Mouse (Mus musculus) C2C12 (cell line): Measurements from ENCODE around the gene Ggt5. TPM values are rescaled to one million over a fixed set of nuclear protein-coding genes. Genes with fewer than 3 reads are reported as not detected.

Source experiments
- H3K27me3 ChIP-seq: one replicate; pipeline ENCODE4 v1.6.1; 2011; ENCODE audit not compliant: control insufficient read depth, insufficient read depth, insufficient read length
- H3K36me3 ChIP-seq: one replicate; pipeline ENCODE4 v1.6.1; 2011; ENCODE audit not compliant: control insufficient read depth, insufficient read depth
- H3K4me3 ChIP-seq: one replicate; pipeline ENCODE4 v1.5.1; 2011; ENCODE audit warnings: mild to moderate bottlenecking, control low read depth; ENCODE audit not compliant: poor library complexity, insufficient read depth, severe bottlenecking
- H3K79me2 ChIP-seq: one replicate; pipeline ENCODE4 v1.6.1; 2011; ENCODE audit not compliant: control insufficient read depth, insufficient read depth
- H3K79me3 ChIP-seq: one replicate; pipeline ENCODE4 v1.6.1; 2011; ENCODE audit warnings: low read depth, control low read depth
- H3ac ChIP-seq: one replicate; pipeline ENCODE3; 2011; ENCODE audit warnings: low read depth; ENCODE audit not compliant: control insufficient read depth, insufficient read length
- CEBPB ChIP-seq: IDR thresholded peaks from one replicate; pipeline ENCODE4 v1.6.1; 2011; ENCODE audit warnings: low read depth, mild to moderate bottlenecking, control low read depth, moderate library complexity
- CTCF ChIP-seq: IDR thresholded peaks from one replicate; pipeline ENCODE4 v1.5.1; 2011; ENCODE audit not compliant: control insufficient read depth, insufficient read depth, insufficient read length
- FOSL1 ChIP-seq: IDR thresholded peaks from one replicate; pipeline ENCODE4 v1.8.0; 2011; ENCODE audit warnings: mild to moderate bottlenecking, low read length; ENCODE audit not compliant: poor library complexity, insufficient read depth, severe bottlenecking
- MAX ChIP-seq: IDR thresholded peaks from one replicate; pipeline ENCODE4 v1.6.1; 2011; ENCODE audit warnings: mild to moderate bottlenecking, control low read depth
- MYOD1 ChIP-seq: IDR thresholded peaks from one replicate; pipeline ENCODE4 v1.6.1; 2011; ENCODE audit warnings: low read depth; ENCODE audit not compliant: control insufficient read depth, insufficient read length
- MYOG ChIP-seq: IDR thresholded peaks from one replicate; pipeline ENCODE4 v1.6.1; 2011; ENCODE audit not compliant: control insufficient read depth, insufficient read length; ENCODE audit errors: extremely low read depth
- USF1 ChIP-seq: IDR thresholded peaks from one replicate; pipeline ENCODE4 v1.6.1; 2011; ENCODE audit warnings: low read depth, mild to moderate bottlenecking, control low read depth, moderate library complexity
- polyA plus RNA-seq: library from polyadenylated mRNA; unstranded; fragments of >200 nt; fragmentation: generic; extraction: Trizol; gene quantifications from one replicate; pipeline ENCODE4 v1.2.1, GENCODE M21; 2012; ENCODE audit warnings: missing spikeins

Gene Ggt5
- polyA plus RNA-seq, 1 experiment, result not detected

DNA sequence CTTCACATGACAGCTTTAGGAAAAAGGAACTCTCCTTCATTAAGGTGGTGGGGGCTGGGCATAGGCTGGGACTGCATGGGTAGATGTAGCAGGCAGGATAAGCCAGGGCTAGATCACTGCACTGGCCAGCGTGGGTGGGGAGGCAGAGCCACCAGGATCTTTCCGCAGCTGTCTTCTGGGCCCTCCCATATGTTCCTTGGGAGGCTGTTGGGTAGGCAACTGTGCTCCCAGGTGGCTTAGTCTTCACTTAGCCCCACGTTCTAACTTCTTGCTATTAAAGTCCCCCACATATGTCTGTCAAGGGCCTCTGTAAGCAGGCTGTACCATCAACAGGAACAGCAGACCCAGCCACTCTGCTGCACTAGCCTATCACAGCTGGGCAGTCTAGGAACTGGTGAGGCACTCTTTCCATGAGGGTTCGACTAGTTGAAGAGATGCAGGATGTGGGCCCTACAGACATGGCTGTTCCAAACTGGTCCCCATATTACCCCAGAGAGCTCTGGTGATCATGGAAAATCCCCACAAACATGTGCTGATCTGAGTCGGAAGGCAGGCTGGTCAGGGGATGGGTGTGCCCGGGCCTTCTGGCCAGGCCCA, 61.3 kb downstream of the Ggt5 start:
- Histone ChIP-seq H3ac (no peak overlapping the region), H3K4me3 (no peak overlapping the region), H3K79me2 (no peaks in the 10 kb centered on the region), H3K27me3 (no peaks in the 10 kb centered on the region), H3K79me3 (no peaks in the 10 kb centered on the region), H3K36me3 (peaks cover 53% of the 10 kb centered on the region)
- TF ChIP-seq CTCF, result no peak
- no peak for TF ChIP-seq MAX
- no peak for TF ChIP-seq CEBPB
- TF ChIP-seq FOSL1, result no peak
- TF ChIP-seq MYOD1, result no peak
- TF ChIP-seq USF1, result no peak

DNA sequence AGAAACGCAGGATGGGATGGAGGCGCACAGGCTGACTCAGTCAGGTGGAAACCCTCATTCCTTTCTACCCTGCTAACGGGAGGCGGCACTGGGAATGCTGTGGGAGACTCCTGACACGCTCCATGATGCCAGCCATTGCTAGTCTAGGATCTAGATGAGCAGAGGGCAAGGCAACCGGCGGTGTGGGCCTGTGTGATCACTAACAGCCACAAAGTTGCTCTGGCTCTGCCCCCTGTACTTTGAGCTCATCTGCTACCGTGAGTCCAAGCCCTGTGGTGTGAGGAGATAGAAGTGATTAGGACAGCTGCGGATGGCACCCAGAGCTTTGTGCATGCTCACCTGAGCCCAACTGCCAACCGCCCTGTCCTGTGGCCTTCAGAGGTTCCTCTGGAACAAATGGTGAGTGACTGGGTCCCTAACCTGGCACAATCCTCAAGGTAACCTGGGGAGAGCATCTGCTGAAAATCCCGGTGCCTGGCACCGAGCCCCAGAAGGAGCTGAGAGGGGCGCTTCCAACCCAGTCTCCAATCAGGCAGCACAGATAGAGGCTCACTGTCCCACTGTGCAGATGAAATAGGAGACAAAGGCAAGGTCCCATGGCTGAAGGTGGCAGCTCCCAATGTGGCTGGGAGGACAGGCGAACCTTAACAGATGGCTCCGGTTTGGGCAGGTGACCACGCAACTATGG, 62.4 kb downstream of the Ggt5 start:
- H3ac ChIP-seq, result no peak overlapping the region
- H3K4me3 ChIP-seq, result no peak overlapping the region
- H3K79me3 ChIP-seq, result no peaks in the 10 kb centered on the region
- H3K36me3 ChIP-seq, result peaks cover 62% of the 10 kb centered on the region
- H3K27me3 ChIP-seq, result no peaks in the 10 kb centered on the region
- TF ChIP-seq CTCF, result no peak
- no peaks in the 10 kb centered on the region for H3K79me2 ChIP-seq

DNA sequence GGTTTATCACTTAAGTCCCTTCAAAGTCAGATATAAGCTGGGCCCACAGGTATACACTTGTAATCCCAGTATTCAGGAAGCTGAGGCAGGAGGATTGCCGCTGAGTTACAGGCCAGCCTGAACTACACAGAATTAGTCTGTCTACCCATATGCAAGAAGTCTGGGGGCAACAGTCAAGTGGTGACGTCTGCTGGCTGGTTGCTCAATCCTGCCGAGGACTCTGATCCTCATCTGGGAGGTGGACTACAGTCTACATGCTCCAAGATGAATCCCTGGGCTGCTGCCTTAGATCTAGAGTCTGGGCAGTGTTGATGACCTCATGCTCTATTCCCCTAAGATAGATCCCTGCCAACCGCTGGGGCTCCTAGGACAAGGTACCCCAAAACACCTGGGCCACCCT, 64.9 kb downstream of the Ggt5 start:
- TF ChIP-seq MYOD1 (no peak), MAX (no peak), CTCF (no peak), CEBPB (no peak)
- no peaks in the 10 kb centered on the region for H3K79me3 ChIP-seq
- H3K36me3 ChIP-seq, result peaks cover 63% of the 10 kb centered on the region
- H3ac ChIP-seq, result no peak overlapping the region
- no peaks in the 10 kb centered on the region for H3K79me2 ChIP-seq
- no peak overlapping the region for H3K4me3 ChIP-seq
- no peaks in the 10 kb centered on the region for H3K27me3 ChIP-seq

DNA sequence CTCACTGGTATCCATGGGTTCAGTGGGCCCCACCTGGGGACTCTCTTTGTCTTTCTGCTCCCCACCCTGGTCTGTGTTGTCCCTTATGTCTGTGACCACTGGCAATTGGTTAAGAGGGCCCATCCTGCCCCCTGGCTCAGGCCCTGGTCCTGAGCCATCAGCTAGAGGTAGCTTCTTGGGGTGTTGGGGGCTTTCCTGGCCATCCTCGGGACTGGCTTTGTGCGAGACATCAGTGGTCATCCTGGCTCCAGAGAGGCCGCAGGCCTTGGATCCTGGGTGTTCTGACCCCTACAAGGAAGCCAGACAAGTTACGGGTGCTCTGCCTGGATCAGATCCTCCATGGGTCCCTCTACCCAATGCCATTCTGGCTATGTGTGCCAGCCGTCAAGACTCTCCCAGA, 68.0 kb downstream of the Ggt5 start:
- no peak overlapping the region for H3ac ChIP-seq
- H3K27me3 ChIP-seq, result no peaks in the 10 kb centered on the region
- H3K4me3 ChIP-seq, result no peak overlapping the region
- peaks cover 60% of the 10 kb centered on the region for H3K36me3 ChIP-seq
- no peaks in the 10 kb centered on the region for H3K79me3 ChIP-seq
- no peak for TF ChIP-seq USF1
- no peak for TF ChIP-seq MYOG
- no peak for TF ChIP-seq MAX
- no peak for TF ChIP-seq MYOD1
- TF ChIP-seq CEBPB, result no peak
- TF ChIP-seq FOSL1, result no peak
- no peak for TF ChIP-seq CTCF
- H3K79me2 ChIP-seq, result no peaks in the 10 kb centered on the region

DNA sequence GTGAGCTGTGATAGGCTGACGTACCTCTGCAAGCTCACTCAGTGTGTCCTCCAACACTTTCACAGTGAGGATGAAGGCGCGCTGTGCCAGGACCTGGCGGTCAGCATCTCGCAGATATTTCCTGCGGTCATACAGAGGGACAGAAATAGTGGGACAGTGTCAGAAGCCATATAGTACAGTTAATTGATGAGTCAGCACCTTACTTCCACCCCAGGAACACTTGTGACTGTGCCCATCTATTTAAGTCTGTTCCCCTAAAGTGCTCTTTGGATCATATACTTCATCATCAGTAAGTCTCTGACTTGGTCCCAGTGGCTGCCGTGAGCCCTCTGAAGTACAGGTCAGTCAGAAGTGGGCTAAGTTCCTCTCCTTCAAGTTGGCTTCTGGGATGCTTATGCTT, 68.6 kb downstream of the Ggt5 start:
- TF ChIP-seq CTCF, result no peak
- TF ChIP-seq MAX, result no peak
- no peak for TF ChIP-seq CEBPB
- TF ChIP-seq MYOD1, result no peak
- no peak for TF ChIP-seq USF1
- no peak for TF ChIP-seq MYOG
- no peak for TF ChIP-seq FOSL1
- no peaks in the 10 kb centered on the region for H3K79me3 ChIP-seq
- H3ac ChIP-seq, result no peak overlapping the region
- H3K27me3 ChIP-seq, result no peaks in the 10 kb centered on the region
- H3K4me3 ChIP-seq, result no peak overlapping the region
- no peaks in the 10 kb centered on the region for H3K79me2 ChIP-seq
- H3K36me3 ChIP-seq, result peaks cover 61% of the 10 kb centered on the region

DNA sequence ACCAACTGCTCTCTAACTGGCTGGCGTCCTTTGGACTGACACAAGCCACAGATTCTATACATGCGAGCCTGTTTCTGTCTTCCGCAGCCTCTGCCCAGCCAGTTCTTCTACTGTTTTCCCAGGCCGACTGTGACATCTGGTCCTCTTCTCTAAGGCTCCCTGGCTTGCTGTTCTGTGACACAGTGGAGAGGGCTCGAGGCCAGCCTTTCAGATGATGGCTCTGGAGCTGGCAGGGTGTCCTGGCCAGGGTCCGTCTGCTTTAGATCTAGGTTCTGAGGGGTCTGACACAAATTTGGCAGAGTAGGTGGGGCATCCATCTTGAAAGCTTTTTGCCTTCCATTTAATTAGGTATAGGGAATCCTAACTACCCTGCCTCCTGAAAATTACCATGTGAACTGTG, 72.2 kb downstream of the Ggt5 start:
- Histone ChIP-seq H3K79me2 (peaks cover 2% of the 10 kb centered on the region), H3ac (no peak overlapping the region), H3K79me3 (peaks cover 2% of the 10 kb centered on the region), H3K4me3 (no peak overlapping the region), H3K27me3 (no peaks in the 10 kb centered on the region), H3K36me3 (peaks cover 39% of the 10 kb centered on the region)
- TF ChIP-seq CEBPB (no peak), MYOD1 (no peak), MAX (no peak), FOSL1 (no peak), USF1 (no peak), CTCF (no peak), MYOG (no peak)
